8 mouse cellular contexts compared by ENCODE assay signal in the genomic region with DNA sequence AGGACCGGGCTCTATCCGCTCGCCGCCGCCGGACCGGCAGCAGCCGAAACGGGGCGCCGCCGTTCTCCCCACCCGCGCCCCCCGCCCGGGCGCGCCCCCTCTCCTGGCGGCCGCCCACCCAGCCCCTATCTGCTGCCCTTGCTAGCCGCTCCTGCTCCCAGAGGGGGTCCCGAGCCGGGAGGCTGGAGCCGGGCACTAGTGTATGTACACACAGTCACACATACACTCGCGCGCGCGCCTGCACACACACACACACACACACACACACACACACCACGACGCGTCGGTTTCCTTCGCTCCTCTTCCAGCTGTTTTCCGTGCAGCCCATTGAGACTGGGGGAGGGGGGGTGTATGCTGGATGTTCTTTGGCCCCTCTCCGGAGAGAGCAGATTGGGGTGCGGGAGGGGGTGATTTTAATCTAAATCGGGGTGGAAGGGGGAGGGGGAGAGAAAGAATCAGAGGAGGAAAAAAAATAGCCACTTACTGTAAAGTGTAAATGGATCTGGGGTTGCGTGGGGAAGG. TPM values are rescaled to one million over a fixed set of nuclear protein-coding genes. Genes with fewer than 3 reads are reported as not detected.
DNase-seq lines count a peak whose midpoint lies in the region; ATAC-seq and TF ChIP-seq lines count a peak whose summit lies in the region.

No protein-coding gene starts in this region.

- peak overlapping the region; percentile 85 for H3K4me2 ChIP-seq in embryonic facial prominence, embryonic 13.5 days
- peak overlapping the region; percentile 90 for H3K4me2 ChIP-seq in heart, embryonic 15.5 days

- peak overlapping the region; percentile 74 for H3K4me3 ChIP-seq in C2C12 (ENCODE audit: insufficient read depth, poor library complexity, severe bottlenecking)
- H3K4me3 ChIP-seq in embryonic facial prominence, embryonic 13.5 days: peak overlapping the region; percentile 85
- peak overlapping the region; percentile 96 for H3K4me3 ChIP-seq in heart, embryonic 15.5 days

- H3ac ChIP-seq in C2C12 (ENCODE audit: control insufficient read depth, insufficient read length, low read depth): peak overlapping the region; percentile 98

- H3K4me1 ChIP-seq in embryonic facial prominence, embryonic 13.5 days: peaks cover 42% of the 10 kb centered on the region
- peaks cover 39% of the 10 kb centered on the region for H3K4me1 ChIP-seq in heart, embryonic 15.5 days (replicated peaks)

- 1% methylated on average over 19 of the region's 39 CpGs for WGBS in embryonic facial prominence, embryonic 13.5 days
- WGBS in heart, embryonic 15.5 days: 2% methylated on average over 23 of the region's 39 CpGs

- peak; percentile 70 for DNase-seq in adipocyte (ENCODE audit: low spot score)
- DNase-seq in kidney, postnatal 25 days: peak; percentile 72 to 82
- peak; percentile 79 for DNase-seq in lung, postnatal 10 days
- peak; percentile 43 for DNase-seq in retina, postnatal 7 days (ENCODE audit: low read depth, low spot score)
- peak; percentile 49 to 65 for DNase-seq in urinary bladder, postnatal 4 days (ENCODE audit: low spot score in 2 of 2)

- peaks cover 14% of the 10 kb centered on the region for H3K79me3 ChIP-seq in C2C12 (ENCODE audit: low read depth)

- peak; percentile 35; the same call in 1 of the 2 replicates for ATAC-seq in embryonic facial prominence, embryonic 13.5 days (ENCODE audit: insufficient number of reproducible peaks, insufficient read depth, low FRiP score, low TSS enrichment, low read depth)
- peak; percentile 19 for ATAC-seq in heart, embryonic 15.5 days (replicated peaks; ENCODE audit: insufficient number of reproducible peaks, insufficient read depth, low FRiP score, low read depth)

- TF ChIP-seq CTCF in C2C12 (IDR thresholded peaks at IDR 0.05; ENCODE audit: control insufficient read depth, insufficient read depth, insufficient read length): no peak

- peaks cover 51% of the 10 kb centered on the region for H3K79me2 ChIP-seq in C2C12 (ENCODE audit: control insufficient read depth, insufficient read depth)

- peak overlapping the region; percentile 91 for H3K9ac ChIP-seq in embryonic facial prominence, embryonic 13.5 days
- H3K9ac ChIP-seq in heart, embryonic 15.5 days: peak overlapping the region; percentile 94

- no peaks in the 10 kb centered on the region for H3K27me3 ChIP-seq in C2C12 (ENCODE audit: control insufficient read depth, insufficient read depth, insufficient read length)
- peaks cover 12% of the 10 kb centered on the region for H3K27me3 ChIP-seq in embryonic facial prominence, embryonic 13.5 days
- H3K27me3 ChIP-seq in heart, embryonic 15.5 days: no peaks in the 10 kb centered on the region

- H3K27ac ChIP-seq in embryonic facial prominence, embryonic 13.5 days: peak overlapping the region; percentile 96
- H3K27ac ChIP-seq in heart, embryonic 15.5 days: peak overlapping the region; percentile 98

- H3K9me3 ChIP-seq in embryonic facial prominence, embryonic 13.5 days: no peaks in the 10 kb centered on the region
- H3K9me3 ChIP-seq in heart, embryonic 15.5 days (replicated peaks): no peaks in the 10 kb centered on the region

- no peaks in the 10 kb centered on the region for H3K36me3 ChIP-seq in C2C12 (ENCODE audit: control insufficient read depth, insufficient read depth)
- no peaks in the 10 kb centered on the region for H3K36me3 ChIP-seq in embryonic facial prominence, embryonic 13.5 days
- no peaks in the 10 kb centered on the region for H3K36me3 ChIP-seq in heart, embryonic 15.5 days

TF ChIP-seq in C2C12, 6 proteins besides CTCF, POLR2A, EP300 and RAD21:
- TF ChIP-seq CEBPB (IDR thresholded peaks at IDR 0.05; ENCODE audit: low read depth): no peak
- TF ChIP-seq USF1 (IDR thresholded peaks at IDR 0.05; ENCODE audit: low read depth): no peak
TF ChIP-seq in C2C12: peak in this region for 0.

RNA-seq across cellular contexts. Expression of a gene that starts 0.4 kb away (rescaled TPM):
- polyA plus RNA-seq in C2C12 (2012; fragmentation: generic; extraction: Trizol): 3.0 TPM
- 5.5 and 7.7 TPM in 2 replicates for polyA plus RNA-seq in embryonic facial prominence, embryonic 13.5 days (2015; fragmentation: Nextera tagmentation; extraction: Ambion mirVana)
- polyA plus RNA-seq in heart, embryonic 15.5 days (2015; fragmentation: Nextera tagmentation; extraction: Ambion mirVana): 8.1 and 8.4 TPM in 2 replicates

Comparison
In these comparisons a context has a peak if more than half of its experiments do, and no peak if none do; other contexts are left out.
1. Peak in every context shown above with its lines: DNase-seq, ATAC-seq, H3K4me3 ChIP-seq and H3K27ac ChIP-seq.